Mouse (Mus musculus) G1E (cell line): ENCODE data around the gene Degs2.

Experiments
- CTCF ChIP-seq: IDR thresholded peaks from 2 replicates; pipeline ENCODE4 v1.5.1; 2012; ENCODE audit warnings: low read depth, low read length, inconsistent platforms, mixed read lengths
- GATA1 ChIP-seq: IDR thresholded peaks from 2 replicates; pipeline ENCODE4 v1.6.1; 2012; ENCODE audit warnings: borderline replicate concordance, low read length, inconsistent platforms, mixed read lengths
- POLR2AphosphoS5 ChIP-seq: IDR thresholded peaks from 2 replicates; pipeline ENCODE4 v1.6.1; 2012; ENCODE audit warnings: low read depth, low read length, inconsistent platforms; ENCODE audit not compliant: insufficient replicate concordance
- TAL1 ChIP-seq: conservative IDR thresholded peaks from 2 replicates; pipeline ENCODE4 v1.6.1; 2012; ENCODE audit warnings: low read depth, low read length, inconsistent platforms, mixed read lengths

- TF ChIP-seq CTCF = no peak
- TF ChIP-seq GATA1 = no peak
- no peak for TF ChIP-seq TAL1
- no peak for TF ChIP-seq POLR2AphosphoS5
These were observed 35.7 kb upstream of the Degs2 start for GRCm38 (mm10) chr12:108737838-108738237.
